Mouse (Mus musculus) heart, embryonic 12.5 days (tissue): ENCODE measurements around the gene Zfp652. TPM values are rescaled to one million over a fixed set of nuclear protein-coding genes. Genes with fewer than 3 reads are reported as not detected.

Experiments used
- ATAC-seq: fragments of 200-750 bp; cut with Nextera tagmentation; 2 replicates; pipeline ENCODE4 v1.8.0; 2017; ENCODE audit warnings: moderate TSS enrichment, moderate library complexity; ENCODE audit not compliant: insufficient number of reproducible peaks, low FRiP score
- H3K27ac ChIP-seq: fragments of 300-500 bp; sonication (generic); 2 replicates; pipeline ENCODE4 v1.5.1; 2016; ENCODE audit warnings: mild to moderate bottlenecking, moderate library complexity; ENCODE audit not compliant: poor library complexity, severe bottlenecking
- H3K27me3 ChIP-seq: fragments of 300-500 bp; sonication (generic); replicated peaks from 2 replicates; pipeline ENCODE4 v1.6.1; 2016; ENCODE audit warnings: mild to moderate bottlenecking, moderate library complexity
- H3K36me3 ChIP-seq: fragments of 300-500 bp; sonication (generic); 2 replicates; pipeline ENCODE4 v1.6.1; 2016; ENCODE audit warnings: mild to moderate bottlenecking, moderate library complexity
- H3K4me1 ChIP-seq: fragments of 300-500 bp; sonication (generic); replicated peaks from 2 replicates; pipeline ENCODE4 v1.6.1; 2016; ENCODE audit warnings: mild to moderate bottlenecking
- H3K4me2 ChIP-seq: fragments of 300-500 bp; sonication (generic); 2 replicates; pipeline ENCODE4 v1.6.1; 2016; ENCODE audit warnings: mild to moderate bottlenecking, moderate library complexity
- H3K4me3 ChIP-seq: fragments of 300-500 bp; sonication (generic); 2 replicates; pipeline ENCODE4 v1.5.1; 2016; ENCODE audit warnings: mild to moderate bottlenecking
- H3K9ac ChIP-seq: fragments of 300-500 bp; sonication (generic); 2 replicates; pipeline ENCODE4 v1.6.1; 2016; ENCODE audit warnings: mild to moderate bottlenecking, moderate library complexity
- H3K9me3 ChIP-seq: fragments of 300-500 bp; sonication (generic); replicated peaks from 2 replicates; pipeline ENCODE4 v1.6.1; 2016; ENCODE audit warnings: mild to moderate bottlenecking, moderate library complexity
- WGBS: fragments of 180-500 bp; shearing (Covaris S2); methylation state at CpG from one replicate; pipeline ENCODE4 v1.1.7; 2016; 5-methylcytosine and 5-hydroxymethylcytosine counted together
- polyA plus RNA-seq: library from polyadenylated mRNA; unstranded; fragments of >200 nt; fragmentation: Nextera tagmentation; extraction: Ambion mirVana; gene quantifications from 2 replicates; pipeline ENCODE4 v1.2.1, GENCODE M21; 2016

Zfp652 gene
- polyA plus RNA-seq, 1 experiment from 2014 or later = 12.8 TPM

GRCm38 (mm10) chr11:95831276-95831619, 118.8 kb downstream of the Zfp652 start:
- Histone ChIP-seq H3K4me1 (peaks cover 69% of the 10 kb centered on the region), H3K27me3 (peaks cover 69% of the 10 kb centered on the region), H3K36me3 (no peaks in the 10 kb centered on the region), H3K9ac (peak overlapping the region; percentile 1; the same call in 1 of the 2 replicates), H3K4me2 (peak overlapping the region; percentile 70), H3K4me3 (peak overlapping the region; percentile 39), H3K27ac (no peak overlapping the region), H3K9me3 (no peaks in the 10 kb centered on the region)
- no peak for ATAC-seq
- WGBS = 16% methylated on average over 10 of the region's 10 CpGs

GRCm38 (mm10) chr11:95831641-95832040, 119.2 kb downstream of the Zfp652 start:
- Histone ChIP-seq H3K4me1 (peaks cover 73% of the 10 kb centered on the region), H3K4me2 (peak overlapping the region; percentile 70; the same call in 1 of the 2 replicates), H3K36me3 (no peaks in the 10 kb centered on the region), H3K27ac (no peak overlapping the region), H3K4me3 (peak overlapping the region; percentile 39; the same call in 1 of the 2 replicates), H3K9ac (no peak overlapping the region), H3K9me3 (no peaks in the 10 kb centered on the region), H3K27me3 (peaks cover 66% of the 10 kb centered on the region)
- 6% methylated on average over 15 of the region's 15 CpGs for WGBS
- no peak for ATAC-seq

GRCm38 (mm10) chr11:95832129-95833005, 119.9 kb downstream of the Zfp652 start:
- ATAC-seq = no peak
- H3K27me3 ChIP-seq = peaks cover 64% of the 10 kb centered on the region
- no peak overlapping the region for H3K4me2 ChIP-seq
- H3K27ac ChIP-seq = no peak overlapping the region
- 42% methylated on average over 18 of the region's 18 CpGs for WGBS
- H3K9me3 ChIP-seq = no peaks in the 10 kb centered on the region
- H3K4me3 ChIP-seq = no peak overlapping the region
- no peak overlapping the region for H3K9ac ChIP-seq
- peaks cover 80% of the 10 kb centered on the region for H3K4me1 ChIP-seq
- no peaks in the 10 kb centered on the region for H3K36me3 ChIP-seq

DNA sequence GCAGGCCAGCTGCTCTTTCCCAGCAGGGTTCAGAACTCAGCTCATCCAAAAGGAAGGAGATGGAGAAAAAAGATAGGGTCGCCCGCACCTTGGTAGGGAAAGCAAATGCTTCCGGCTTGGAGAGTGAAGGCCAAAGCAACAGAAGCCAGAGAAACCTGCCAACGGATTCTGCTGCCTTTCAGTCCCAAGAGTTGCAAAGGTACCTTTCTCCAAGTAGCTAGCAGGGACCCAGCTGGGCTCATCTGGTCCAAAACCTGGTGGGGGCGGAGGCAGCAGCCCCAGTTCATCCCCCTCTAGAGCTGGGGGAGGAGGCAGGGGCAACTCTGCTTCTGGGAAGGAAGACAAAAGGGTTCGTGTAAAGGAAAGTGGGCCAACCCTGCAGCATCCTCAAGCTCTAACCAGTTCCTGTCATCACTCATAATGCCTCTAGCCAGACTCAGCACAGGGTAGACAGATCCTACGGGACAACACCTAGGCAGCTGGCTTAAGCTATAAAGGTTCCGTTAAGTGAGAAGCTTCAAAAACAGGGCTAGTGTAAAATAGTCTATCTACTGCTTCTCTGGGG, 120.6 kb downstream of the Zfp652 start:
- no peak for ATAC-seq
- peaks cover 63% of the 10 kb centered on the region for H3K27me3 ChIP-seq
- WGBS = 28% methylated on average over 8 of the region's 8 CpGs
- no peak overlapping the region for H3K4me3 ChIP-seq
- no peaks in the 10 kb centered on the region for H3K36me3 ChIP-seq
- peaks cover 86% of the 10 kb centered on the region for H3K4me1 ChIP-seq
- H3K9ac ChIP-seq = no peak overlapping the region
- H3K9me3 ChIP-seq = no peaks in the 10 kb centered on the region
- no peak overlapping the region for H3K27ac ChIP-seq
- H3K4me2 ChIP-seq = no peak overlapping the region

DNA sequence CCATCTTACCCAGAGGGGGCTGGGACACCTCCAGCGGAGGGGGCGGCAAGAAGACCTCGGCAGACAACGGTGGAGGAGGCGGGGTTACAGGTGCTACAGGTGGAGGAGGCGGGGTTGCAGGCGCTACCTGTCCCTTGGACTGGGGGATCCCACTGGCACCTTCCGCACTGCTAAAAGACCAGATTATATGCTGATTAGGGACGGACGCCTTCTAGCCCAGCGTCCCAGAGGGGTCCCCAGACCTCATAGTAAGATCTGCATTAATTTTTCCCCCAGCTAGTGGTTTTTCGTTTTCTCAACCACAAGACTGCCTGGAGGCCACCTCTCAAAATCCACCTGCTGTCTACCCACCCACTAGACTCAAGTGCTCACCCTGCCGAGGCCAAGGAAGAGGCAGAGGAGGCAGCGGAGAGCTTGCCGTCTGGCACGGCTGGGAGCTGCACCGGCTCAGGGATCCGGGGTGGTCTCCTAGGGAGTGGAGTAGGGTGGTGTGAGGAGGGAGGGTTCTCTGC, 121.2 kb downstream of the Zfp652 start:
- Histone ChIP-seq H3K9ac (no peak overlapping the region), H3K36me3 (no peaks in the 10 kb centered on the region), H3K4me2 (peak overlapping the region; percentile 49), H3K4me1 (peaks cover 92% of the 10 kb centered on the region), H3K27ac (no peak overlapping the region), H3K9me3 (no peaks in the 10 kb centered on the region), H3K4me3 (peak overlapping the region; percentile 6; the same call in 1 of the 2 replicates), H3K27me3 (peaks cover 57% of the 10 kb centered on the region)
- 11% methylated on average over 18 of the region's 18 CpGs for WGBS
- ATAC-seq = no peak

GRCm38 (mm10) chr11:95834143-95834667, 121.7 kb downstream of the Zfp652 start:
- H3K9me3 ChIP-seq = no peaks in the 10 kb centered on the region
- H3K4me2 ChIP-seq = peak overlapping the region; percentile 49
- 5% methylated on average over 22 of the region's 22 CpGs for WGBS
- no peak overlapping the region for H3K9ac ChIP-seq
- no peaks in the 10 kb centered on the region for H3K36me3 ChIP-seq
- ATAC-seq = peak; percentile 60
- H3K27me3 ChIP-seq = peaks cover 52% of the 10 kb centered on the region
- peaks cover 93% of the 10 kb centered on the region for H3K4me1 ChIP-seq
- H3K4me3 ChIP-seq = peak overlapping the region; percentile 6; the same call in 1 of the 2 replicates
- H3K27ac ChIP-seq = peak overlapping the region; percentile 49

DNA sequence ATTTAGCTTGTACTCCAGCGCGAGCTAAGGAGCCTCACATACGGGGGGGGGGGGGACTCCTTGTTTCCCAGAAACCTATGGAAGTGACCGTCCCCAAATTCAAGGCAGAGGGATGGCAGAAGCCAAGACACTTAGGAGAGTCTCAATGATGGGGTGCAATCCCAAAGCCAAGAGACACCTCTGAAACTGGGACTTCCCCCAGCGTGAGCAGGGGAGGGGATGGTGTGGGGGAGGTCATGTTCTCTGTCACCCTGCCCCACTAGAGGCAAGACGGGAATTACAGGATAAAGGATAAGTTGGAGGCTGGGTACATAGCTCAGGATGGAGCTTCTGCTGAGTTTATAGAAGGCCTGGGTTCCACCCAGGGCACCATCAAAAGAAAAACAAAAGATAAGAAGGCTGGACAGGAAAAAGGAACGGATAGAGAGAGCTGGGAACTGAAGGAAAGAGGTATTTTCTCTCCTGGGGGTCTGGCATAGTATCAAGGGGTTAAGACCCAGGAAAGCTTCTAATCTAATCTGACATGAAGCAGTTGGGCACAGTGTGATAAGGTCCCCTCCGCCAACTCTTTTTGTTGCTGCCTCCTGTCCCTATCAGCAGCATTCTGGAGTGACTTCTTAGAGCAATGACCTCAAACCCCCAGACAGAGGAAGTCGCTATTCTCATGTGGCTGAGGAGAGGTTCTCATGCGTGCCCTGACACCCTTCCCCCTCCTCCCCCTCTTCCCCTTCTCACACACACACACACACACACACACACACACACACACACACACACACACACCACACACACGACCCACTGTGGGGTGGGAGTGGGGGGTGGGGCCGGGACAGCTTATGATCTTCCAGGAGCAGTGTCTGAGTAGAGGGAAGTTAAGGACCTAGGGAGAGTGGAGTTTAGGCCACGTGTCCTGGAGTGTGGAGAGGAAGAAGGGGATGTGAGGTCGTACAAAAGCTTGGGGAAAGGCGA, 122.6 kb downstream of the Zfp652 start:
- no peaks in the 10 kb centered on the region for H3K36me3 ChIP-seq
- H3K27ac ChIP-seq = peak overlapping the region; percentile 78
- ATAC-seq = peak; percentile 67
- 0 out of 2 replicates have a peak overlapping the region, but pooled peaks have one; percentile 2 for H3K4me3 ChIP-seq
- peak overlapping the region; percentile 49 for H3K4me2 ChIP-seq
- peaks cover 87% of the 10 kb centered on the region for H3K4me1 ChIP-seq
- H3K27me3 ChIP-seq = peaks cover 44% of the 10 kb centered on the region
- no peak overlapping the region for H3K9ac ChIP-seq
- 4% methylated on average over 15 of the region's 15 CpGs for WGBS
- H3K9me3 ChIP-seq = no peaks in the 10 kb centered on the region

- 0 out of 2 replicates have a peak overlapping the region, but pooled peaks have one; percentile 2 for H3K4me3 ChIP-seq
- WGBS = 22% methylated on average over 6 of the region's 6 CpGs
- H3K9me3 ChIP-seq = no peaks in the 10 kb centered on the region
- H3K27ac ChIP-seq = peak overlapping the region; percentile 78
- H3K4me2 ChIP-seq = peak overlapping the region; percentile 49
- no peak for ATAC-seq
- H3K36me3 ChIP-seq = no peaks in the 10 kb centered on the region
- peaks cover 36% of the 10 kb centered on the region for H3K27me3 ChIP-seq
- H3K9ac ChIP-seq = no peak overlapping the region
- peaks cover 79% of the 10 kb centered on the region for H3K4me1 ChIP-seq
These were observed 123.4 kb downstream of the Zfp652 start for GRCm38 (mm10) chr11:95835832-95836231.

DNA sequence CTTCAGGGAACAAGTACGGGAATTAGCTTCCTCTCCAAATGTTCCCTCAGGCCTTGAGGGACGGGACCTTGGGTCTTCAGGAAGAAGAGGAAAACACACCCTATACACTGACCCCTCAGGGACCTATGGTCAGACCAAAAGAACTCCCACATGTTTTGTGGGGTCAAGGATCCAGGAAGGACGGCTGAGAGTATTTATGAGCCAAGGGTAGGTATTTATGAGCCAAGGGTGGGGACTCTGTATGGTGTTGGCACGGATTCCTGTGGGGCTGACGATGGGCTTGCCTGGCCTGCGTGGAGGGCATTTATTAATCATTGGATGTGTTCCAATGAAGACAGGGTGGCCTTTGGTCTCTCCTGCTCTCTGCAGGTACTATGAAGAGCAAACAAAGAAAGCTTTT, 124.0 kb downstream of the Zfp652 start:
- WGBS = 58% methylated on average over 6 of the region's 6 CpGs
- H3K27me3 ChIP-seq = peaks cover 30% of the 10 kb centered on the region

GRCm38 (mm10) chr11:95837059-95837458, 124.6 kb downstream of the Zfp652 start, which contains the start of gene Gngt2:
Gngt2 (plus strand) TSS chr11:95837216.
- peak; percentile 7; the same call in 1 of the 2 replicates for ATAC-seq
- peak within 1 kb of the TSS; percentile 62 for H3K4me2 ChIP-seq
- H3K4me3 ChIP-seq = no peak within 1 kb of the TSS
- WGBS = 25% methylated on average over 10 of the region's 10 CpGs
- no peak within 1 kb of the TSS for H3K9ac ChIP-seq
- H3K36me3 ChIP-seq = no peaks in the 10 kb centered on the region
- peak within 1 kb of the TSS; percentile 78 for H3K27ac ChIP-seq
- no peaks in the 10 kb centered on the region for H3K9me3 ChIP-seq
- H3K27me3 ChIP-seq = peaks cover 24% of the 10 kb centered on the region
- peaks cover 70% of the 10 kb centered on the region for H3K4me1 ChIP-seq

More for the DNA sequence above, 124.0 kb downstream of the Zfp652 start:
- Histone ChIP-seq H3K9ac (no peak overlapping the region), H3K27ac (peak overlapping the region; percentile 78; the same call in 1 of the 2 replicates), H3K4me1 (peaks cover 73% of the 10 kb centered on the region), H3K9me3 (no peaks in the 10 kb centered on the region), H3K36me3 (no peaks in the 10 kb centered on the region), H3K4me3 (no peak overlapping the region), H3K4me2 (peak overlapping the region; percentile 49)
- ATAC-seq = no peak
